Mouse (Mus musculus): ENCODE measurements around the gene Avpi1.

The Avpi1 gene

DNA sequence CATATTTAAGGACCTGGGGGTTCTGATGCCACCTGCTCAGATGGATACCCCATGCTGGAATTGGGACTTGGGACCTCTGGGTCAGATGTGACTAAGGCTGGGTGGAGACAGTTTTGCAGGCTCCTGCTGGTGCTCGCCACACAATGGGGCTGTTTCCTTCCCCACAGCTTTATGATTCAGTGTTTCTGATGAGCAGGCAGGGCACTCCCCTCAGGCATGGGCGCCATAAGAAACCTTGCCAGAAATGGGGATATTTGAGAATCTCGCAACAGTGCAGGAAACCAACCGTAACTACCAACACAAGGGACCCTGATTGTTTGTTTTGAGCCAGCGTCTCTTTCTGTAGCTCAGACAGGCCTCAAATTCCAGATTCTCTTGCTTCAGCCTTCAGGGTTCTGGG is 2.2 kb upstream of the Avpi1 start:
- no peak for TF ChIP-seq GATA4 (IDR thresholded peaks at IDR 0.05; ENCODE audit: insufficient replicate concordance, low read length)

DNA sequence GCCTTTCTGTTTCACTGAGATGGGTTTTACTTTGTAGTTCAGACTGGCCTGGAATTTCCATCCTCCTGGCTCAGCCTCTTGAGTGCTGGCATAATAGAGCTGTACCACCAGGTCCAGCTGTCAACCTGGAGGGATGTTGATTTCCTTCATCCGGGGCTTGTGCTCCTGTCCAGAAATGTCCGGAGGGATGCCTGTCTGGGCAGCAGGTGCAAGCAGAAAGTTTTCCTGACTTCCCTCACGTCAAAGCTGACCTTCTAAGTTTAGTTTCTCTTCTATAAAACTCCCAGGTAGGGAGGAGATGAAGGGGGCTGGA is 1.4 kb upstream of the Avpi1 start:
- no peak for TF ChIP-seq GATA4 (IDR thresholded peaks at IDR 0.05; ENCODE audit: insufficient replicate concordance, low read length)

DNA sequence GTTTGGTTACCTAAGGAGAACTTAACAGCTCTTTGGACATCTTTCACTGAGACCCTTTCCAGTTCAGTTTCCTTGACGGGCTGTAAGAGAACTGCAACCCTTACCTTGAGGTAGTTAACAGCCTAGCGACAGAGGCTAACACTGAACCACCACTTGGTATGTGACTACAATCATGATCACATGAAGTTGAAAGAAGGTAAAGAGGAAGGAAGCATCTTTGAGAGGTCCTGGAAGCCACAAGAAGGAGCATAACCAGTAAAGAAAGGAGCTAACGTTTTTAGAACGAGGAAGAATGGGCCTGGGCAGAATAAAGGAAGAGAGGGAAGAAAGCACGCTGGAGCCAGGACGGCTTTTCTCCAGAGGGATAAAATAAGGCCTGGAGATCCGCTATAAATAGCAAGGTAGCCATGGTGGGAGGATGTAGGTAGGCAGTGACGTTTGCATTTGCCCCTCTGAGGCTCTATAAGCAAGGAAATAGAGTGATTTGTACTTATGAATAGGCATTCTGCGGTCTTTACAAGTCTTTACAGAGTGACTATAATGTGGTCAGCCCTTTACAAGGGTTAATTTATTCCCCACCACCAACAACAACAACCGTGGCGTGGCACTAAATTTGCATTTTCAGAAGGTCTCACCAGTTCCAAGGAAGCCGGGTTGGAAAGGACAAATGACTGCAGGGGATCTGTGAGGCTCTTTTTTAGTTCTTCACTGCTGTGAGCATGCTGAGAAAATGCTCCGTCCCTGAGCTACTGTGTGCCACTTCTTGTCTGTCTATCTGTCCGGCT is 842 bp upstream of the Avpi1 start:
- no peak for TF ChIP-seq GATA4 (IDR thresholded peaks at IDR 0.05; ENCODE audit: insufficient replicate concordance, low read length)

DNA sequence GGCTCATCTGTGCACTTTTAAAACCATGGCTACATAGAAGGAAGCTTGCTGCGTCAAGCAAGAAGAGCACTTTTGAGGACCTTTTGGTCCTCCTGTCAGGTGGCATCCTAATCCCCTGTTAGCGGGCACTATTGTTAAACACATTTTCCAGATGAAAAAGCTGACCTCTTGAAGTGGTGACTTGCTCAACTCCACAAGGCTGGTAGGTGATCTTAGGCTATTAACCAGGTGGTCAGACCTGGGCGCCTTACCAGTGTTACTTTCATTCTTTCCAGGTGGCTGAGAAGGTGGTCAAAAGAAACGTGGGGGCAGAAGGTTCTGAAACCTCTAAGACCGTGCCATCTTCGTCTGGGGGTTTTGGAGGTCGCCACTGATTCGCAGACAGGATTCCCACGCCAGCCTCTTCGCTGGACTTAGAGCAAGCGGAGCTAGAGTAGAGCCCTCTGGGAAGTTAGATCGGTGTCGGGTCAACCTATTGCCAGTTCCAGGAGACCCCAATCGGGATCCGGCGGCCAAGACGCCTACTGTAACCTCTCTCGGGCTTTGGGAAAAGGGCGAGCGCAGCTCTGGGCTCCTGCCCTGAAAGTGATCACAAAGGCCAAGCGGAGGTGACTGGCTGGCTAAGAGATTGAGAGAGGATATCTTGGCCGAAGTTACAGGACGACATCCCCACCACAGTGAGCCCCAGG is 663 bp downstream of the Avpi1 start:
- no peak for TF ChIP-seq GATA4 (IDR thresholded peaks at IDR 0.05; ENCODE audit: insufficient replicate concordance, low read length)

DNA sequence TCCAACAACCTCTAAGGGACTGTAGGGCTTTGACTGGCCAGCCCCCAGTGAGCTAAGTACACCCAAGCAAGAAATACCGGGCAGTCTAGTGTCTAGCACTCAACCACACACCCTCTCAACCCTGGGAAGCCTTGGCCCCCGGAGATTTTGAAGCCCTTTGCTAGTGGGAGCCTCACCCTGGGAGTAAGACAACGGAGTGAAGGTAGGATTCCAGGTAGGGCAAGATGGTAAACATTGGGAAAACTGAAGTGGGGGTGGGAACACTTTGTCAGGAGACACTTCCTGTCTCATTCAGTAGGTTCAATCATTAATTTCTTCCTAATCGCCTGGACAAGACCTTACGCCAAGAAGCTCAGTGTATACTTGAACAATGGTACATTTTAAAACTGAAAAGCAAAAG is 1.8 kb downstream of the Avpi1 start:
- TF ChIP-seq GATA4 (IDR thresholded peaks at IDR 0.05; ENCODE audit: insufficient replicate concordance, low read length), result no peak

DNA sequence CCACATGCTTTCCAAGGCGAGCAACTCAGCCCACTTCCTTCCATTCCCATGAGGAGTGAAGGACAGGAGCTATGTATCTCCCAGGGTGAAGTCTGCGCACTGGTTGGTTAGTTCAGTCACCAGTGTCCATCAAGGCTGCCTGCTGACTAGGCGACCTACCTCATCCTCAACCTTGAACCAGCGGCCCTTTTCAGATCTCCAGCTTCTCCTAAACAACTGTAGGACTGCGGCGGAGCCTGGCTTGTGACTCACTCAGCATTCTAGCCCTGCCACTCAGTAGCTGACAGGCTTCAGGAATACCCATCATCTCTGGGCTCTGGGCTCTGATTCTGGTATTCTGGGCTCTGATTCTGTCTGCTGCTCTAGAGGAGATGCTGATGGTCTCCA is 2.6 kb downstream of the Avpi1 start:
- TF ChIP-seq GATA4 (IDR thresholded peaks at IDR 0.05; ENCODE audit: insufficient replicate concordance, low read length), result no peak

DNA sequence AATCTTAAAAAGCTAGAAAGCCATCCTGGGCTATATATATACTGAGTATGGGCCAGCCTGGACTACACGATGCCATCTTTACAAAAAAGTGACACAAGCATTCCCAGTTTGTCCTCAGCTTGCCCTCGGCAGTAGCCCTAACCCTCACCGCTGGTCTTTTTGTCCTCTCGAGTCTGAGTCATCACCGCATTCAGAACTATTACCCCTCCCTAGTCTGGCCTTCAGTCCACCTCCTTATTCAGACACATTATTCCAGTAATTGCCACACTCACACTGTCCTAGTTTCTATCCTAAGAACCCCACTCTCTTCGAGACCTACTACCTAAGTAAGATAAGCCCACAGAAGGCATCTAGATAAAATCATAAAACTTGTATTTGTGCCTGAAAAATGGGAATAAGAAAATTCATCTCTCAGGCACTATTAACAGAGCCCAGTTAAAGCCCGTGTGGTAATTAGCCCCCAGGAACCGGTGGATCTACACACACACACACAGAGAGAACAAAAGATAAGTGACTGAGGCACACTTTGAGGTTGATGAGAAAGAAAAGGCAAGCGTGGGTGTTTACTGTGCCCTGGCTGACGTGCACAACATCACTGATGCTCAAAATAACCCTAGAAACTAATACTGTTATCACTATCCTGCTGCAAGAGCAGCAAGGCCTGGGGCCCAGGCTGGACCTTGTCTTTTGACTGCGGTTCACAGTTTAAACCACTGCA is 3.2 kb downstream of the Avpi1 start:
- no peak for TF ChIP-seq GATA4 (IDR thresholded peaks at IDR 0.05; ENCODE audit: insufficient replicate concordance, low read length)

DNA sequence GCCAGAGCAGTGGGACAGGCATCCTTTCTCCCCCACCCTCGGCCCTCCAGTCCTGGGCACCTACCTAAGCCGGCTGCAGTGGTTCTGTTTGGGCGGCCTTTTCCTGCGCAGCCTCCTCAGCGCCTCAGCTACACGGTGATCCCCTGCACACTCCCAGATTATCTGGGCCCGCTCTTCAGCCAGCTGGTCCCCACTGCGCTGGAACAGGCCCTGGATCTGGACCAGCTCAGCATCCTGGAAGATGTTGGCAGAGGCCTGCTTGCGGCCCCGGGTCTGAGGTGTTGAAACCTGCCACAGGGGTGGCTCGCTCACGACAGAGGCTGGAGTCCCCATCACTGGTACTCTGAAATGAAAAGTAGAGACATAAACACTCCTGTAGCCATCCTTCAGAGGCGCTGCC is 4.2 kb downstream of the Avpi1 start:
- no peak for TF ChIP-seq GATA4 (IDR thresholded peaks at IDR 0.05; ENCODE audit: insufficient replicate concordance, low read length)

DNA sequence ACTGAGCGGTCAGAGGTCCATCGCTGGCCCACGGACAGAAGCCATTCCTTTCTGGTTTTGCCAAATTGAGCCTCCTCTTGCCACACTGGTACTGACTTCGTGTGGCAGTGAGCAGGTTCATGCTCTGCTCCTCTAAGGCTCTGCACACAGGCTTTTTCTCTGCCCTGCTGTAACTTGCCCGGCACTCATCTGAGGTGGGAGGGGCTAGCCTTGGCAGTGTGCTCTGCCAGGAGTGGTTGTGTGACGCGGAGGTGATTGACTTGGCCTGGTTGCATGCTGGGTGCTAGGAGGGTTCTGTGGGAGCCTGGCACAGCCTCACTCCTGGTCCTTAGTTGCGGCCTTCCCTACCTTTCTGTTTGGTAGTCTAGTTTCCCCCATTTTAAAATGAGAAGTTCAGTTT is 8.4 kb downstream of the Avpi1 start:
- TF ChIP-seq GATA4 (IDR thresholded peaks at IDR 0.05; ENCODE audit: insufficient replicate concordance, low read length), result no peak

DNA sequence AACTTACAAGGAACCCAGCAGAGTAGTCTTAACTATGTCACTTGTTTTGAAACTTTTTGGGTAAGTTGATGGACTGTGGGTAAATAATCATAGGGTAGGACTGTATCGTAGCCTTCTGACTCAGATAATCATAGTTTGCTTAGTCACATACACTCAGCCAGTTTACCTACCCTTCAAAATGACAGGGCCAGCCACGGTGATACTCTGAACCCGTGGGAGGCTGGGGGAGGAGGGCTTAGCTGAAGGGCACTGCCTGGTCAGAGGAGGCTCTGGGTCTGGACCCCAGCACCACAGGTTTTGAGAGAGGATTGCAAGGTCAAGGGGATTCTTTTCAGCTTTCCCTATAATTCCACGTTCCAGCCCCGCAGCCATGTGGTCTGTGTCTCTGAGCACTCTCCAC is 10.3 kb downstream of the Avpi1 start:
- TF ChIP-seq GATA4 (IDR thresholded peaks at IDR 0.05; ENCODE audit: insufficient replicate concordance, low read length), result no peak

DNA sequence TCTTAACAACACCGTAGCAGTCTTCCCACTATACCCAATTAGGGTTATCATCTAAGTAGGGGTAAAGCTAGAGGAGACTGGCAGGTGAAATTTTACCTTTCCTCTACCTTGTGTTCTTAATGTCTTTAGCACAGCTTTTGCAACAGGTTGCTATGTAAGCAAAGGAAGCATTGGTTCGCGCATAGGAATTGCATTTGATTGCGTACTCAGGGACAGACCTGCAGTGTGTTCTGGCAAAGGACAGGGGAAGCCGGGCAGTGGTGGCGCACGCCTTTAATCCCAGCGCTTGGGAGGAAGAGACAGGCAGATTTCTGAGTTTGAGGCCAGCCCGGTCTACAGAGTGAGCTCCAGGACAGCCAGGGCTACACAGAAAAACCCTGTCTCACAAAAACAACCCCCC is 10.7 kb downstream of the Avpi1 start:
- TF ChIP-seq GATA4 (IDR thresholded peaks at IDR 0.05; ENCODE audit: insufficient replicate concordance, low read length), result no peak

DNA sequence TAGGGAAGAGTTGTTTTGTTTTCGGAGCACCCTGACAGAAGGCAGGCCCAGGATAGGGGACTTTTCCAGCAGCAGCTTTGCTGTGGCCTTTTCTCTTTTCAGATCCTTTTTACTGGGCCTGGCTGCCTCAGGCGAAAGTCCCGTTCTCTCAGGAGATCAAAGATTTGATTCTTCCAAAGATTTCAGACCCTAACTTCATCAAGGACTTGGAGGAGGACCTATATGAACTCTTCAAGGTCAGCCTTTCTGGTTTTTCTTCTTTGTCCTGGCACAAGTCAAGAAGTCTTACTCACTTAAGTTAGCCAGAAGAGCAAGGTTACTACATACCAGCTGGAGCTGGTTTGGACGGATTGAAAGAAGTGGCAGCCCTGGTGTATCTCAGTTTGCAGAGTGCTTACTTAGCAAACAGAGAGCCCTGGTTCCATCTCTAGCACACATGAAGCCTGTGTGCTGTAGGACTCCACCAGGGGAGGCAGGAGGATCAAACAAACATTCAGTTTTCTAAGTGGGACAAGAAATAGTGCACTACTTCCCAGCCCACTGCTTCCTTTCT is 13.0 kb downstream of the Avpi1 start:
- TF ChIP-seq GATA4 (IDR thresholded peaks at IDR 0.05; ENCODE audit: insufficient replicate concordance, low read length), result no peak

DNA sequence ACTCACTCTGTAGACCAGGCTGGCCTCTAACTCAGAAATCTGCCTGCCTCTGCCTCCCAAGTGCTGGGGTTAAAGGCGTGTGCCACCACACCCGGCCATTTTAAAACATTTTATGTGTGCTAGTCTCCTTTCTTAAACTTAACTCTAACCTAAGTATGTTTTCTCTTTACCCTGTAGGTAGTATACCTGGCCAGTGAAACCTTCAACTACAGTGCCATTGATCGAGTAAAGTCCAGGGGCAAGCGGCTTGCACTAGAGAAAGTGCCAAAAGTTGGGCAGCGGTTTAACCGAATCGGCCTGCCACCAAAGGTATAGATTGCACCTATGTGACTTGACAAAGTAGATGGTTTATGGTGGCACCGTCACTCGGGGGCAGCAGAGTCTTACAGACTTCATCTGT is 24.2 kb downstream of the Avpi1 start:
- no peak for TF ChIP-seq GATA4 (IDR thresholded peaks at IDR 0.05; ENCODE audit: insufficient replicate concordance, low read length)

DNA sequence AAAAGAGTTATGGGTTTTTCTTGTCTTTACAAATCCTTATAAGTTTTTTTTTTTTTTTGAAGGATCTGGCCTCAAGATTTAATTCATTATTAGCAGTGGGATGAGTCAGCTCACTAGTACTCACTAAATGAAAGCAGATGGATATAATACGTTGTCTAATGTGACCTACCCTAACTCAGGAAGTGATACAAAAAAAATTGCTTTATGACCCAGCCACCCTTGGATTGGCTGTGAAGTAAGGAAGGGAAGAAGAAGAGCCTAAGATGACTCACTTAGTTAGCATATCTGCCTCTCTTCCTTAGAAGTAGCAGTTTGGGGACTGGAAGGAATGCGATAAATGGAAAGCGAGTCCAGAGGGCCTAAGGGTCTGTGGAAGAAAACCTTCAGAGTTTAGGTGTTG is 29.5 kb downstream of the Avpi1 start:
- TF ChIP-seq GATA4 (IDR thresholded peaks at IDR 0.05; ENCODE audit: insufficient replicate concordance, low read length), result no peak

DNA sequence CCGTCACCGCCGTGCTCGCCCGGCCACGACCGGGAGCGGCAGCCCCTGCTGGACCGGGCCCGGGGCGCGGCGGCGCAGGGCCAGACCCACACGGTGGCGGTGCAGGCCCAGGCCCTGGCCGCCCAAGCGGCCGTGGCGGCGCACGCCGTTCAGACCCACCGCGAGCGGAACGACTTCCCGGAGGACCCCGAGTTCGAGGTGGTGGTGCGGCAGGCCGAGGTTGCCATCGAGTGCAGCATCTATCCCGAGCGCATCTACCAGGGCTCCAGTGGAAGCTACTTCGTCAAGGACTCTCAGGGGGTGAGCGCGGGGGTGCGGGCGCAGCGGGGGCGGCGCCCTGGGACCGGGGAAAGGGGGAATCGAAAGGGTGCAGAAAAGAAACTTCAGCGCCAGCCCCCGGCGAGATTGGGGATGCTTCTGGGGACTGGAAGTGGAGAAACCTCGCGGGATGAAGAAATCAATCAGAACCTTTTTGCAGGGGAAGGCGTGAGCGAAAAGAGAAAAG is 38.2 kb downstream of the Avpi1 start:
- TF ChIP-seq GATA4 (IDR thresholded peaks at IDR 0.05; ENCODE audit: insufficient replicate concordance, low read length), result no peak
